ENCODE assay signal across 12 mouse cellular contexts in the genomic region with DNA sequence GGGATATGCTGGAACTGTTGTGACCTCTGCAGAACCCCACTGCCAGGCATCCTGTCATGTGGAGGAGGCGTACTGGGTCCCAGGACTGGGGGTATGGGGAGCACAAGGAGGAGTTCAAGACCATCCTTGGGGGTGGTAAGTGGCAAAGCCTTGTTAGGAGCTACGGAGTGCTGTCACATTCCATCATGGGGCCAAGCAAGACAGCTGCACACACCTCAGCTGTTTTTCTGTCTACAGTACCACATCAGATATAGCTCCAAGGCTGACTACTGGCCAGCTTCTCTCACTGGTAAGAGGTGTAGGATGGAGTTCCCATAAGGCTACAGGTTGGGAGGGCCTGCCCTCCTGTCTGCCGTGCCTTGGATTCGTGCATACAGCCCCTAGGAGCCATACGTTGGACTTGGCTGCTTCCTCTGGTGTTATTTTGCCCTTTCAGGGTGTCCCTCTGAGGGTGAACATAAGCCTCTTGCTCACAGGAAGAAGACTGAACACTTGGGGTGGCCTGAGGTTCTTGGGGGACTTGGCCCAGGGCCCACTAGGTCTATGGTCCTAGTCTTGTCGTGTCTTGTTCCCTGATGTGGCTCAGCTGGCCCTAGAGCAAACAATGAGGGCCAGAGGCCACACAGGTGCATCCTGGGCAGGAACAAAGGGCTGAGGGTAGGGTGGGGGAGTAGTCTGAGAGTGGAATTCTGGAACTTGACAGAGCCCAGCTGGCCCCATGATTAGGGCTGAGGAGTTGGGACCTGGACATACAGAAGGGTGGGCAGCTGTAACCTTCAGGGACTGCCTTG. TPM values are rescaled to one million over a fixed set of nuclear protein-coding genes. Genes with fewer than 3 reads are reported as not detected.
DNase-seq lines count a peak whose midpoint lies in the region; ATAC-seq lines count a peak whose summit lies in the region.
"Had no signal": no experiment of that assay in that cellular context is flagged by ENCODE, and none has a peak within 500 bp of the region (broad histone marks: within the 10 kb centered on the region; RNA-seq: fewer than 3 reads in every experiment).

No protein-coding gene starts in this region.

- no peak overlapping the region for H3K4me3 ChIP-seq in heart, embryonic 12.5 days
- H3K4me3 ChIP-seq in heart, embryonic 15.5 days: no peak overlapping the region

- H3K9ac ChIP-seq in heart, embryonic 12.5 days: no peak overlapping the region
- H3K9ac ChIP-seq in heart, embryonic 15.5 days: no peak overlapping the region

- 67% methylated on average over 6 of the region's 6 CpGs for WGBS in heart, embryonic 12.5 days
- 60% methylated on average over 6 of the region's 6 CpGs for WGBS in heart, embryonic 15.5 days

- no peak overlapping the region for H3K4me2 ChIP-seq in heart, embryonic 12.5 days
- no peak overlapping the region for H3K4me2 ChIP-seq in heart, embryonic 15.5 days

- peaks cover 45% of the 10 kb centered on the region for H3K4me1 ChIP-seq in heart, embryonic 12.5 days (replicated peaks)
- H3K4me1 ChIP-seq in heart, embryonic 15.5 days (replicated peaks): peaks cover 39% of the 10 kb centered on the region

- H3K9me3 ChIP-seq in heart, embryonic 12.5 days (replicated peaks): no peaks in the 10 kb centered on the region
- H3K9me3 ChIP-seq in heart, embryonic 15.5 days (replicated peaks): no peaks in the 10 kb centered on the region

- DNase-seq in heart, adult 11 months: peak; percentile 99
- DNase-seq in adrenal gland, postnatal 25 days: peak; percentile 41
- peak; percentile 74 for DNase-seq in kidney, postnatal 10 days
- DNase-seq in left cerebral cortex, adult 8-10 months (ENCODE audit: low spot score in 2 of 2): no peak
- DNase-seq in layer of hippocampus, adult 8-10 months (ENCODE audit: low spot score in 2 of 2): no peak
- DNase-seq: cerebellum, postnatal 36 days; left cerebral cortex, postnatal 4 days; right cerebral cortex, postnatal 14 days had no signal

- H3K27ac ChIP-seq in heart, embryonic 12.5 days (ENCODE audit: poor library complexity, severe bottlenecking): no peak overlapping the region
- H3K27ac ChIP-seq in heart, embryonic 15.5 days: peak overlapping the region; percentile 63

- ATAC-seq in heart, embryonic 12.5 days (ENCODE audit: insufficient number of reproducible peaks, low FRiP score): no peak
- ATAC-seq in heart, embryonic 15.5 days (replicated peaks; ENCODE audit: insufficient number of reproducible peaks, insufficient read depth, low FRiP score, low read depth): 0 out of 2 replicates have a peak, but pooled peaks have one; percentile 24
- no peak for ATAC-seq in cerebellum, adult (ENCODE audit: insufficient number of reproducible peaks, low FRiP score, low TSS enrichment)
- ATAC-seq: forebrain, embryonic 16.5 days had no signal

- peaks cover 35% of the 10 kb centered on the region for H3K36me3 ChIP-seq in heart, embryonic 12.5 days
- H3K36me3 ChIP-seq in heart, embryonic 15.5 days: peaks cover 19% of the 10 kb centered on the region; the same call in 1 of the 2 replicates

- H3K27me3 ChIP-seq in heart, embryonic 12.5 days (replicated peaks): peaks cover 20% of the 10 kb centered on the region
- H3K27me3 ChIP-seq in heart, embryonic 15.5 days: 0 out of 2 replicates have a peak, but pooled peaks cover 4% of the 10 kb centered on the region

RNA-seq across cellular contexts. Expression of a gene that starts 2.3 kb away (rescaled TPM):
- 3.1 and 3.7 TPM in 2 replicates for polyA plus RNA-seq in heart, embryonic 12.5 days (2016; fragmentation: Nextera tagmentation; extraction: Ambion mirVana)
- total RNA-seq in adrenal gland, postnatal 25 days (2021): 3.4 and 4.3 TPM in 2 replicates
- 5.7 and 6.3 TPM in 2 replicates for polyA plus RNA-seq in heart, embryonic 15.5 days (2015; fragmentation: Nextera tagmentation; extraction: Ambion mirVana)
- 10 to 100 TPM; 57.0 to 85.4 (median 75.0) TPM for total RNA-seq in left cerebral cortex, adult 8-10 months (2022)
- total RNA-seq in layer of hippocampus, adult 8-10 months (2022): 1 to 10 TPM; 1.1 to 2.7 (median 1.9) TPM

Comparison
In these comparisons a context has a peak if more than half of its experiments do, and no peak if none do; other contexts are left out.
1. DNase-seq: peak in heart, adult 11 months (single experiment), adrenal gland, postnatal 25 days (single experiment) and kidney, postnatal 10 days (single experiment); none in left cerebral cortex, adult 8-10 months (0 of 2) and layer of hippocampus, adult 8-10 months (0 of 2).
2. RNA of a gene that starts 2.3 kb away (total RNA-seq): 57.0 to 85.4 TPM in left cerebral cortex, adult 8-10 months; 3.4 to 4.3 TPM in adrenal gland, postnatal 25 days and 1.1 to 2.7 TPM in layer of hippocampus, adult 8-10 months; every median in the first group is over 10 times any median in the second.